Mouse (Mus musculus): ENCODE data around the gene Adprhl2.

The Adprhl2 gene

DNA sequence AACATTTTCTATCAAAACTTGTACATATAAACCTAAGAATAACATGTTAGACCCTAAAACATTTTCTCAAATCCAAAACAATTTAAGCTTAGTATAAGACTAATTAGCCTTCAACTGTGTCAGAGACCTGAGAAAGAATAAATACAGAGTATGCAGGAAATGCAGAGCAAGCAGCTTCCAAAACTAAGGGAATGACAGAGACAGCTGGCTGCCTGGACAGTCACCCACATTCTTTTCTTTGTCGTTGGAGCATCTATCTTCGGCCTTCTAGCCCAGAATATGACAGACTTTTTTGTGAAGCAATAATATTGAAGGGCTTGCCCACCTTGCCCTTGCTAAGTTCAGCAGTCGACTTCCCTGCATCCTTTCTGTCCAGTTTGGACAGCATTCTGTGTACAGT is 52.2 kb downstream of the Adprhl2 start:
- DNase-seq (ENCODE audit: low read depth, low spot score) = no peak

Data from mesoderm, embryonic 11.5 days (tissue).